Mouse (Mus musculus): ENCODE measurements at regions not wholly inside any gene's neighbourhood (a gene's known extent, or its start where the extent isn't known, plus 50 kb on each side); places are given as distances from the start of the nearest gene placed in this dataset.

- Histone ChIP-seq H3K36me3 (ENCODE audit: control insufficient read depth, insufficient read depth, low read length) (no peaks in the 10 kb centered on the region), H3K27ac (ENCODE audit: low read length) (no peak overlapping the region), H3K9me3 (replicated peaks; ENCODE audit: control insufficient read depth, low read length) (0 out of 2 replicates have a peak, but pooled peaks cover 3% of the 10 kb centered on the region), H3K27me3 (ENCODE audit: control insufficient read depth, insufficient read depth, low read length) (no peaks in the 10 kb centered on the region), H3K9ac (ENCODE audit: low read length) (no peak overlapping the region), H3K4me1 (ENCODE audit: control insufficient read depth, insufficient read depth, low read length) (no peaks in the 10 kb centered on the region), H3K4me3 (replicated peaks; ENCODE audit: low read length) (no peak overlapping the region), H3K4me2 (ENCODE audit: low read depth, low read length) (no peak overlapping the region)
- ATAC-seq (ENCODE audit: insufficient read depth, low FRiP score), result no peak
- 78% methylated on average over 12 of the region's 12 CpGs for WGBS
Observed at GRCm38 (mm10) chr10:17237918-17238850, 484.8 kb upstream of the Cited2 start.

- Histone ChIP-seq H3K4me1 (ENCODE audit: control insufficient read depth, insufficient read depth, low read length) (no peaks in the 10 kb centered on the region), H3K27ac (ENCODE audit: low read length) (no peak overlapping the region), H3K4me3 (replicated peaks; ENCODE audit: low read length) (no peak overlapping the region), H3K36me3 (ENCODE audit: control insufficient read depth, insufficient read depth, low read length) (no peaks in the 10 kb centered on the region), H3K4me2 (ENCODE audit: low read depth, low read length) (no peak overlapping the region), H3K27me3 (ENCODE audit: control insufficient read depth, insufficient read depth, low read length) (no peaks in the 10 kb centered on the region), H3K9ac (ENCODE audit: low read length) (no peak overlapping the region), H3K9me3 (replicated peaks; ENCODE audit: control insufficient read depth, low read length) (no peaks in the 10 kb centered on the region)
- ATAC-seq (ENCODE audit: insufficient read depth, low FRiP score), result no peak
- 55% methylated on average over 2 of the region's 2 CpGs for WGBS
Observed at GRCm38 (mm10) chr10:17248270-17248669, 474.7 kb upstream of the Cited2 start.

GRCm38 (mm10) chr10:17253040-17253439, 470.0 kb upstream of the Cited2 start:
- no peaks in the 10 kb centered on the region for H3K4me1 ChIP-seq (ENCODE audit: control insufficient read depth, insufficient read depth, low read length)
- H3K9ac ChIP-seq (ENCODE audit: low read length), result no peak overlapping the region
- no peak overlapping the region for H3K4me3 ChIP-seq (replicated peaks; ENCODE audit: low read length)
- H3K9me3 ChIP-seq (replicated peaks; ENCODE audit: control insufficient read depth, low read length), result no peaks in the 10 kb centered on the region
- H3K27ac ChIP-seq (ENCODE audit: low read length), result no peak overlapping the region
- ATAC-seq (ENCODE audit: insufficient read depth, low FRiP score), result no peak
- no peaks in the 10 kb centered on the region for H3K36me3 ChIP-seq (ENCODE audit: control insufficient read depth, insufficient read depth, low read length)
- H3K27me3 ChIP-seq (ENCODE audit: control insufficient read depth, insufficient read depth, low read length), result no peaks in the 10 kb centered on the region
- no peak overlapping the region for H3K4me2 ChIP-seq (ENCODE audit: low read depth, low read length)
- whole genome bisulfite sequencing, result 55% methylated on average over 4 of the region's 4 CpGs

GRCm38 (mm10) chr10:17260154-17260553, 462.9 kb upstream of the Cited2 start:
- H3K9me3 ChIP-seq (replicated peaks; ENCODE audit: control insufficient read depth, low read length), result no peaks in the 10 kb centered on the region
- 60% methylated on average over 4 of the region's 4 CpGs for WGBS
- H3K9ac ChIP-seq (ENCODE audit: low read length), result no peak overlapping the region
- H3K4me2 ChIP-seq (ENCODE audit: low read depth, low read length), result no peak overlapping the region
- H3K27me3 ChIP-seq (ENCODE audit: control insufficient read depth, insufficient read depth, low read length), result no peaks in the 10 kb centered on the region
- H3K36me3 ChIP-seq (ENCODE audit: control insufficient read depth, insufficient read depth, low read length), result no peaks in the 10 kb centered on the region
- H3K4me1 ChIP-seq (ENCODE audit: control insufficient read depth, insufficient read depth, low read length), result 0 out of 2 replicates have a peak, but pooled peaks cover 4% of the 10 kb centered on the region
- no peak for ATAC-seq (ENCODE audit: insufficient read depth, low FRiP score)
- no peak overlapping the region for H3K4me3 ChIP-seq (replicated peaks; ENCODE audit: low read length)
- no peak overlapping the region for H3K27ac ChIP-seq (ENCODE audit: low read length)

- no peak overlapping the region for H3K9ac ChIP-seq (ENCODE audit: low read length)
- 0 out of 2 replicates have a peak, but pooled peaks cover 4% of the 10 kb centered on the region for H3K4me1 ChIP-seq (ENCODE audit: control insufficient read depth, insufficient read depth, low read length)
- no peaks in the 10 kb centered on the region for H3K9me3 ChIP-seq (replicated peaks; ENCODE audit: control insufficient read depth, low read length)
- ATAC-seq (ENCODE audit: insufficient read depth, low FRiP score), result no peak
- H3K27ac ChIP-seq (ENCODE audit: low read length), result no peak overlapping the region
- H3K4me3 ChIP-seq (replicated peaks; ENCODE audit: low read length), result no peak overlapping the region
- H3K27me3 ChIP-seq (ENCODE audit: control insufficient read depth, insufficient read depth, low read length), result no peaks in the 10 kb centered on the region
- 64% methylated on average over 4 of the region's 4 CpGs for WGBS
- no peak overlapping the region for H3K4me2 ChIP-seq (ENCODE audit: low read depth, low read length)
- no peaks in the 10 kb centered on the region for H3K36me3 ChIP-seq (ENCODE audit: control insufficient read depth, insufficient read depth, low read length)
Observed at GRCm38 (mm10) chr10:17260615-17261014, 462.4 kb upstream of the Cited2 start.

- 42% methylated on average over 4 of the region's 4 CpGs for WGBS
- no peak overlapping the region for H3K9ac ChIP-seq (ENCODE audit: low read length)
- ATAC-seq (ENCODE audit: insufficient read depth, low FRiP score), result no peak
- H3K27ac ChIP-seq (ENCODE audit: low read length), result no peak overlapping the region
- H3K4me1 ChIP-seq (ENCODE audit: control insufficient read depth, insufficient read depth, low read length), result 0 out of 2 replicates have a peak, but pooled peaks cover 4% of the 10 kb centered on the region
- H3K36me3 ChIP-seq (ENCODE audit: control insufficient read depth, insufficient read depth, low read length), result no peaks in the 10 kb centered on the region
- no peaks in the 10 kb centered on the region for H3K27me3 ChIP-seq (ENCODE audit: control insufficient read depth, insufficient read depth, low read length)
- no peak overlapping the region for H3K4me3 ChIP-seq (replicated peaks; ENCODE audit: low read length)
- H3K9me3 ChIP-seq (replicated peaks; ENCODE audit: control insufficient read depth, low read length), result no peaks in the 10 kb centered on the region
- H3K4me2 ChIP-seq (ENCODE audit: low read depth, low read length), result no peak overlapping the region
Observed at GRCm38 (mm10) chr10:17261192-17261824, 461.7 kb upstream of the Cited2 start.

GRCm38 (mm10) chr10:17261825-17262205, 461.2 kb upstream of the Cited2 start:
- Histone ChIP-seq H3K4me2 (ENCODE audit: low read depth, low read length) (no peak overlapping the region), H3K9ac (ENCODE audit: low read length) (no peak overlapping the region), H3K27ac (ENCODE audit: low read length) (no peak overlapping the region), H3K27me3 (ENCODE audit: control insufficient read depth, insufficient read depth, low read length) (no peaks in the 10 kb centered on the region), H3K36me3 (ENCODE audit: control insufficient read depth, insufficient read depth, low read length) (no peaks in the 10 kb centered on the region), H3K4me1 (ENCODE audit: control insufficient read depth, insufficient read depth, low read length) (0 out of 2 replicates have a peak, but pooled peaks cover 4% of the 10 kb centered on the region), H3K4me3 (replicated peaks; ENCODE audit: low read length) (no peak overlapping the region), H3K9me3 (replicated peaks; ENCODE audit: control insufficient read depth, low read length) (no peaks in the 10 kb centered on the region)
- no peak for ATAC-seq (ENCODE audit: insufficient read depth, low FRiP score)
- 34% methylated on average over 3 of the region's 3 CpGs for WGBS

GRCm38 (mm10) chr10:17272646-17273045, 450.4 kb upstream of the Cited2 start:
- H3K27me3 ChIP-seq (ENCODE audit: control insufficient read depth, insufficient read depth, low read length), result no peaks in the 10 kb centered on the region
- no peaks in the 10 kb centered on the region for H3K36me3 ChIP-seq (ENCODE audit: control insufficient read depth, insufficient read depth, low read length)
- ATAC-seq (ENCODE audit: insufficient read depth, low FRiP score), result no peak
- no peak overlapping the region for H3K4me3 ChIP-seq (replicated peaks; ENCODE audit: low read length)
- H3K4me2 ChIP-seq (ENCODE audit: low read depth, low read length), result no peak overlapping the region
- no peak overlapping the region for H3K9ac ChIP-seq (ENCODE audit: low read length)
- no peaks in the 10 kb centered on the region for H3K4me1 ChIP-seq (ENCODE audit: control insufficient read depth, insufficient read depth, low read length)
- H3K9me3 ChIP-seq (replicated peaks; ENCODE audit: control insufficient read depth, low read length), result no peaks in the 10 kb centered on the region
- WGBS, result 74% methylated on average over 5 of the region's 5 CpGs
- H3K27ac ChIP-seq (ENCODE audit: low read length), result no peak overlapping the region

- Histone ChIP-seq H3K4me3 (replicated peaks; ENCODE audit: low read length) (no peak overlapping the region), H3K4me1 (ENCODE audit: control insufficient read depth, insufficient read depth, low read length) (no peaks in the 10 kb centered on the region), H3K36me3 (ENCODE audit: control insufficient read depth, insufficient read depth, low read length) (no peaks in the 10 kb centered on the region), H3K4me2 (ENCODE audit: low read depth, low read length) (no peak overlapping the region), H3K9ac (ENCODE audit: low read length) (no peak overlapping the region), H3K27me3 (ENCODE audit: control insufficient read depth, insufficient read depth, low read length) (no peaks in the 10 kb centered on the region), H3K27ac (ENCODE audit: low read length) (no peak overlapping the region), H3K9me3 (replicated peaks; ENCODE audit: control insufficient read depth, low read length) (no peaks in the 10 kb centered on the region)
- ATAC-seq (ENCODE audit: insufficient read depth, low FRiP score), result no peak
- WGBS, result 55% methylated on average over 3 of the region's 3 CpGs
Observed at GRCm38 (mm10) chr10:17273855-17274254, 449.2 kb upstream of the Cited2 start.

All from stomach, embryonic 16.5 days (tissue).